Mouse (Mus musculus) thymus, adult 2 months (tissue): Measurements from ENCODE around the gene Rbfox3.

Source experiments
- CTCF ChIP-seq: fragments of 200-500 bp; IDR thresholded peaks from 2 replicates; pipeline ENCODE4 v1.5.1; 2012; ENCODE audit warnings: mild to moderate bottlenecking, control low read depth, low read length, moderate library complexity, borderline replicate concordance; ENCODE audit not compliant: control insufficient read depth, poor library complexity, insufficient read depth; ENCODE audit errors: extremely low read depth
- POLR2A ChIP-seq: fragments of 200-500 bp; IDR thresholded peaks from 2 replicates; pipeline ENCODE4 v1.6.1; 2012; ENCODE audit warnings: mild to moderate bottlenecking, low read length, control low read depth, moderate library complexity; ENCODE audit not compliant: control insufficient read depth, poor library complexity, insufficient read depth; ENCODE audit errors: extremely low read depth

GRCm38 (mm10) chr11:118748622-118749021, 162.8 kb downstream of the Rbfox3 start:
- no peak for TF ChIP-seq POLR2A
- TF ChIP-seq CTCF, result no peak
